ENCODE assay signal across 8 mouse cellular contexts in genomic region chr5:25221604-25222003, GRCm38 (mm10). TPM values are rescaled to one million over a fixed set of nuclear protein-coding genes. Genes with fewer than 3 reads are reported as not detected.
DNase-seq lines count a peak whose midpoint lies in the region; ATAC-seq and TF ChIP-seq lines count a peak whose summit lies in the region.

Gene Galnt11, plus strand, starts transcription at chr5:25221904.

- TF ChIP-seq CTCF in kidney, postnatal 0 days (IDR thresholded peaks at IDR 0.05; ENCODE audit: low read depth): no peak

- no peaks in the 10 kb centered on the region for H3K9me3 ChIP-seq in kidney, postnatal 0 days (replicated peaks; ENCODE audit: low read length)
- H3K9me3 ChIP-seq in heart, embryonic 12.5 days (replicated peaks): no peaks in the 10 kb centered on the region
- H3K9me3 ChIP-seq in neural tube, embryonic 12.5 days: no peaks in the 10 kb centered on the region

- H3K9ac ChIP-seq in kidney, postnatal 0 days (ENCODE audit: low read depth, low read length): peak within 1 kb of the TSS; percentile 82
- peak within 1 kb of the TSS; percentile 95 for H3K9ac ChIP-seq in heart, embryonic 12.5 days
- peak within 1 kb of the TSS; percentile 86 for H3K9ac ChIP-seq in neural tube, embryonic 12.5 days

- H3K4me2 ChIP-seq in kidney, postnatal 0 days (ENCODE audit: low read length): peak within 1 kb of the TSS; percentile 64
- H3K4me2 ChIP-seq in heart, embryonic 12.5 days: peak within 1 kb of the TSS; percentile 72
- H3K4me2 ChIP-seq in neural tube, embryonic 12.5 days (replicated peaks): peak within 1 kb of the TSS; percentile 63

- 87% methylated on average over 3 of the region's 3 CpGs for WGBS in kidney, postnatal 0 days
- 83% methylated on average over 3 of the region's 3 CpGs for WGBS in heart, embryonic 12.5 days
- 89% methylated on average over 3 of the region's 3 CpGs for WGBS in neural tube, embryonic 12.5 days

- no peak for DNase-seq in kidney, postnatal 0 days (ENCODE audit: low spot score)
- no peak for DNase-seq in kidney, postnatal 4 days
- DNase-seq in adrenal gland, postnatal 4 days (ENCODE audit: low spot score in 2 of 2): no peak
- no peak for DNase-seq in left cerebral cortex, postnatal 25 days (ENCODE audit: low spot score in 2 of 2)
- DNase-seq in retina, postnatal 1 day: no peak
- DNase-seq in spleen, adult 12 weeks (ENCODE audit: low spot score): no peak

- ATAC-seq in kidney, postnatal 0 days (replicated peaks; ENCODE audit: low FRiP score, low read depth): no peak
- no peak for ATAC-seq in heart, embryonic 12.5 days (ENCODE audit: insufficient number of reproducible peaks, low FRiP score)
- no peak for ATAC-seq in neural tube, embryonic 12.5 days (ENCODE audit: low FRiP score, low read depth)

- intact Hi-C loops in left cerebral cortex, postnatal 25 days (cut with DNase I): no loop called here

- H3K27ac ChIP-seq in kidney, postnatal 0 days: peak within 1 kb of the TSS; percentile 92
- H3K27ac ChIP-seq in heart, embryonic 12.5 days (ENCODE audit: poor library complexity, severe bottlenecking): peak within 1 kb of the TSS; percentile 89
- no peak within 1 kb of the TSS for H3K27ac ChIP-seq in neural tube, embryonic 12.5 days

- peak within 1 kb of the TSS; percentile 46 for H3K4me3 ChIP-seq in kidney, postnatal 0 days (replicated peaks; ENCODE audit: low read depth, low read length)
- peak within 1 kb of the TSS; percentile 79 for H3K4me3 ChIP-seq in heart, embryonic 12.5 days
- peak within 1 kb of the TSS; percentile 81 for H3K4me3 ChIP-seq in neural tube, embryonic 12.5 days

- no peaks in the 10 kb centered on the region for H3K36me3 ChIP-seq in kidney, postnatal 0 days (ENCODE audit: insufficient read depth, low read length)
- no peaks in the 10 kb centered on the region for H3K36me3 ChIP-seq in heart, embryonic 12.5 days
- H3K36me3 ChIP-seq in neural tube, embryonic 12.5 days: no peaks in the 10 kb centered on the region

- H3K27me3 ChIP-seq in kidney, postnatal 0 days (ENCODE audit: insufficient read depth, low read length): no peaks in the 10 kb centered on the region
- H3K27me3 ChIP-seq in heart, embryonic 12.5 days (replicated peaks): no peaks in the 10 kb centered on the region
- H3K27me3 ChIP-seq in neural tube, embryonic 12.5 days (replicated peaks): no peaks in the 10 kb centered on the region

- 0 out of 2 replicates have a peak, but pooled peaks cover 5% of the 10 kb centered on the region for H3K4me1 ChIP-seq in kidney, postnatal 0 days (replicated peaks; ENCODE audit: insufficient read depth, low read length)
- H3K4me1 ChIP-seq in heart, embryonic 12.5 days (replicated peaks): peaks cover 6% of the 10 kb centered on the region
- H3K4me1 ChIP-seq in neural tube, embryonic 12.5 days: no peaks in the 10 kb centered on the region; the same call in none of the 2 replicates

RNA-seq across cellular contexts. Expression of gene Galnt11, which starts in this region (rescaled TPM):
- polyA plus RNA-seq in kidney, postnatal 0 days (2015; fragmentation: Nextera tagmentation; extraction: Ambion mirVana): 212 and 231 TPM in 2 replicates
- total RNA-seq in adrenal gland, postnatal 4 days (2021): 10 to 100 TPM; 43.1 to 63.7 TPM
- polyA plus RNA-seq in heart, embryonic 12.5 days (2016; fragmentation: Nextera tagmentation; extraction: Ambion mirVana): 39.7 and 43.6 TPM in 2 replicates
- total RNA-seq in left cerebral cortex, postnatal 25 days (2021): 10 to 100 TPM; 48.7 to 50.1 TPM
- polyA plus RNA-seq in neural tube, embryonic 12.5 days (2016; fragmentation: Nextera tagmentation; extraction: Ambion mirVana): 44.3 and 47.4 TPM in 2 replicates
